Mouse (Mus musculus): ENCODE data around the gene Apc2.
A peak's percentile ranks its signal among the peaks of the same experiment; 100 is the strongest.

Apc2 gene

DNA sequence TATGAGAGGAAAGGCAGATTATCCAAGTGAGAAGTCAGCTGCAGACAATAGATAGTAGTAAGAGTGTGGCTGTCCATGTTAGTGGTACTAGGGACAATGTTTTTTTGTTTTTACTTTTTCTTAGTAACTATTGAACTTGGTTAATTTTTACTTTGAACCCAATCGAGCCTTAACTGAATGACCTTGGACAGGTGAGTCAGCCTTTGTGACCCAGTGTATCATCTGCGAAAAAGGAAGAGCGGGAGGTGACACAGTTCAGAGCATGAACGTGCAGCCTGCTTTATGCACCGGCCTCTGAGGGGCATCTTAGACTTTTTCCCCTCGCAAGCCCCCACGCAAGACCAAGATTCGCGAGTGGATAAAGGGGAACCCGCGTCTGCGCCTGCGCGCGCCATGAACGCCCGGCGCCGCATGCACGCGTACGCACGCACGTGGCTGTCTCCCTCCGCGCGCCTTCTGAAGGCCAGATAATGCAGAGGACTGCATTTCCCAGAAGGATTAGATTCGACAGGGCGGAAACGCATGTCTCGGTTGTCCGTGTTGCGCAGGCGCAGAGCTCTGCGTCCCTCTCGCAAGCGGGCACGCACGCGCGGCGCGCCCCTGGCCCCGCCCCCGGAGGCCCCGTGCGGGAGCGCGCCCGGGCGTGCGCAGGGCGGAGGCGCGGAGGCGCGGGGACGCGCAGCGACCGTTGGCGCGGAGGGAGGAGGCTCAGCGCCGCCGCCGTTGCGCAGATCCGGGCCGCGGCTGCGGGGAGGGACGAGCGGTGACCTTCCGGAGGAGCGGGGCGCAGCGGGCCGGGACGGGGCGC lies 31.2 kb upstream of the Apc2 start:
- peak; percentile 99 for DNase-seq

DNA sequence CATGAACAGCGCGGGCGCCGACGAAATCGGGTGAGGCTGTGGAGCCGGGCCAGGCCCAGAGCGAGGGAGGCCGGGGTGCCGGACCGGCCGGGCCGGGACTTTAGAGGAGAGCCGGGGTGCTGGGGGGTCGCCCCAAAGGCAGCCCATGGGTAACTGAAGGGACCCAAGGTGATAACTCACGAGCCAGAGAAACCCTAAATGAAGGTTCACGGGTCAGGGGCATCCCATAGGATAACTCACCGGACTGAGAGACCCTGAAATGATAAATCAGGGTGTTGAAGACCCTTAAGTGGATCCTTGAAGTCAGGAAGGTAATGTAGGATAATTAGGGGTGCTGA lies 30.7 kb upstream of the Apc2 start:
- no peak for DNase-seq

DNA sequence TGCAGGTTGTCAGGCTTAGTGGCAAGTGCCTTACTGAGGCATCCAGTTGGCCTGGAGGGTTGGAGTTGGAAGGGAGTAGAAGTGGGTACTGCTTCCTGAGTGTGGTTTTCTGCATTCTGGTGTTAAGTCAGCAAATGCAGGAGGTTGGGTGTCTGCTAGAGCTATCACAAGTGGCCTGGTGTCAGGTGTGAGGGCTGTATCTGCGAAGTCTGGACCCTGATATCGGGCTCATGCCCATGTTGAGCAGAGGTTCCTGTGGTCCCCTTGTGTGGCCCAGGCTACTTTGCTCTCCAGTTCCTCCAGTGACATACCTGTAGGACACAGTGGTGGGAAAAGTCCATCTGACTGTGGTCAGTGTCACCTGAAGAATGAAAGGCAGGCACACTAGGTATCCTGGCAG lies 25.7 kb upstream of the Apc2 start:
- no peak for DNase-seq

DNA sequence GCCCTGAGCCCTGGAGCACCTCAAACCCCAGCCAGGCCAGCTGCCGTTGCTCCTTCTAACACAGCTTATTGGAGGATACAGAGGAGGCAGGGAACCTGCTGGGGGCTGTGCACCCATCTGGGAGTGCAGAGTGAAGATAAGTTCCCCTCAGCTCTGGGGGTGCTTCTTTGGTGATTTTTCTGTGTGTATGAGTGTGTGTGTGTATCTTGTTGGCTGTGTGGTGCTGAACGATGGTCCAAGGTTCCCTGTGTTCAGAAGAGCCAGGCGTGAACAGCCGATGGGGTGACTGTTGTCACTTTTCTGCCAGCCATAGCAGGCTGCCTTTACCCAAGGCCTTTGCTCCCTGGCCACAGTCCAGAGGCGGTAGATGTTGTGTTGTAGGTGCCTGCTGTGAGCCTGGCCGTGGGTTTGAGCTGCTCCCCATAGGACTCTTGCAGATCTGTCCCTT lies 25.0 kb upstream of the Apc2 start:
- DNase-seq, result no peak

DNA sequence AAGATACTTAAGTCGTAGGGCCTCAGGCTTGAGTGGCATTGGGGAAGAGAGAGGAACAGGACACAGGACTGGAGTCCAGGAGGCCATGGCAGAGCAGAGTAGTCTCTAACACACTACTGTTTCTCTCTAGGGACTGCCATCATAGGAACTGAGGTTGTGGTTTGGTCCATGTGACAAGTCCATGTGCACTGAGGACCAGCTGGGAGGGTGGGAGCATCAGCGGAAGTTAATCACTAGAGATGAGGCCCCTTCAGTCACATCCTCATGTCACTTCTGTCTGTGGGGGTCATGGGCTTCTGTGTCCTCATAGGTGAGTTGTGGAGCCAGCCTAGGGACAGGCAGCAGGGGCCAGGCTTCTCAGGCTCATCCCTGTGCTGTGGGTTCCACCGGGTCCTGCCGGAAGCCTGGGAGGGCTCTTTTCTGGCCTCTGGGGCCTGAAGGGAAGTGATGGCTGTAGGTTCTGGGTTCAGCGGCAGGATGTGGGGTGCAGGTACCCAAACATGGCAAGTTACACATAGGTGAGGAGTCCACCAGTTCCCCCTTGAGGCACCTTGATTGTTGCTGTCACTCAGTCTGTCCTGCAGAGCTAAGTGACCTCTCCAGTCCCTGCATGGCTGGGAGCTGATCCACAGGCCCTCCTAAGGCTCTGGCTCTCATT lies 24.5 kb upstream of the Apc2 start:
- DNase-seq, result no peak

DNA sequence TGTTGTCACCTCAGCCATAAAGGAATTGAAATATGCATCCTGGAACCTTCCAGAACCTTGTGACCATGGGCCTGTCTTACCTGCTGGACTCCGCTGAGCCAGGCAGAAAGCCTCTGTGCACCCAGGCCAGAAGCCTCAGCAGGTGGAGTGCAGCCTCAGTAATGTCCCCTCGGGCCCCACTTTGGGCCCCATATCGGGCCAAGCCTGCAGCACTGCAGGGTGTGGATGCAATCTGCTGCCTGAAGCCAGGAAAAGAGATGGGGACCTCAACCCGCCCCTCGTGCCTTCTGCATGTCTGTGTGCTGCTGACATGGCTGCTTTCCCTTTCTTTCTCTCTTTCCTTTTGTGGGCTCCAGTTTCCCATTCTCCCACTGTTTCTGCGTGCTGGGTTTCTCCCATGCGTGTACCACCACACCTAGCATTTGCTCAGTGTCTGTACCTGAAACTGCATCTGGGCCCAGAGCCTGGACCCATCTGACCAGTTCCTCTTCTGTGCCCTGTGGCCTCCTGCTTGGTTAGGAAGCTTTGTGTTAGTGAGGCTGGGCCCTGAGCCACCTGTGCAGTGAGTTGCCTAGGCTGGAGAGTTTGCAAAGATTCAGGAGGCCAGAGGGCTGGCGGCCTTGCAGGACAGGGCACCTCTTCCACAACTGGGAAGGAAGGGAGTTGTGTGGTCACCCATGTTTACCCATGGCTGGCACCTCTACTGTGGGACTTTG lies 23.7 kb upstream of the Apc2 start:
- no peak for DNase-seq

DNA sequence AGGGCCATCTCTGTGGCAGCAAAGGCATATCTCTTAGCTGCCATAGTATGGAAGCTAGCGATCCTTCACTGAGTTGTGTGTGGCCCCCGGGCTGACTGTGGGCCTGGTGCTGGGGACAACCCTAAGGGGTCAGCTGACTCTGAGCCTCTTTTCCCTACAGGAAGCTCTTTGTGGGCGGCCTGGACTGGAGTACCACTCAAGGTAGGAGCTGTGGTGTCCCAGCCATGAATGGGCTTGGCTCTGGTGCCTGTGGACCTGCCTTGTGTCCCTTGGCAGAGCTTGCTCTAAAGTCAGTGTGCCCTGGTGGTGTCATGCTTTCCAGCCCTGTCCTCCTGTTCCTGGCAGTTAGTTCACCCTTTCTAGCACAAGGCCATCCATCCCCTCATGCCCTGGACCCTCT lies 21.9 kb upstream of the Apc2 start:
- DNase-seq, result no peak

DNA sequence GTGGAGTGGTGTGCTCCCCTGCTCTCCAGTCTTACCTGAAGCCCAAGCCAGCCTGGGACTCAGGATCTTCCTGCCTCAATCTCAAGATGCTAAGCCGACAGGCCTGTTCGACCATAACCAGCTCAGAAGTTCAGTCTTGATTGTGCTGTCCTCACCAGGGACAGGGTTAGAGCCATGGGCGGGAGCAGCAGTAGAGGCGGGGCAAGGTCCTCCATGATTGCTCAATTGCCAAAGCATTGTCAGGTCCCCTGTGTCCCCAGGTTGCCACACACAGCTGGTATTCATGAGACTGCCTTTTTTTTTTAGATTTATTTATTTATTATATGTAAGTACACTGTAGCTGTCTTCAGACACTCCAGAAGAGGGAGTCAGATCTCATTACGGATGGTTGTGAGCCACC lies 19.5 kb upstream of the Apc2 start:
- DNase-seq, result no peak

DNA sequence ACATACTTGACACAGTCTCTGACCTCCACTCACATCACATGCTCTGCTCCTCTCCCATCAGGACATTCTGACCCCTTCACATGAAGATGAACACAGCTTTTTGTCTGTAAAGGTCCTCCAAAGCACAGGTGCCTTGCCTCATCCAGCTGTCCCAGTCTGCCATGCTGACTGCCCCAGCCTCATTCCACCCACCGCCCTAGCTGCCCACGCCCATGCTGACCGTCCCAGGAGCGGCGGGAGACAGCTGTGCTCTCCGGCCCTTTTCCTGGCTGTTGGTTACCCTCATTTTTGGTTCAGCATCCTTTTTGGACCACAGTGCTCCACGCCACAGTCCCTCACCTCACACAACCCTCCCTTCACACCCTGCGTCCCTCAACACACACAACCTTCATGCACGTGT lies 17.4 kb upstream of the Apc2 start:
- DNase-seq, result no peak

DNA sequence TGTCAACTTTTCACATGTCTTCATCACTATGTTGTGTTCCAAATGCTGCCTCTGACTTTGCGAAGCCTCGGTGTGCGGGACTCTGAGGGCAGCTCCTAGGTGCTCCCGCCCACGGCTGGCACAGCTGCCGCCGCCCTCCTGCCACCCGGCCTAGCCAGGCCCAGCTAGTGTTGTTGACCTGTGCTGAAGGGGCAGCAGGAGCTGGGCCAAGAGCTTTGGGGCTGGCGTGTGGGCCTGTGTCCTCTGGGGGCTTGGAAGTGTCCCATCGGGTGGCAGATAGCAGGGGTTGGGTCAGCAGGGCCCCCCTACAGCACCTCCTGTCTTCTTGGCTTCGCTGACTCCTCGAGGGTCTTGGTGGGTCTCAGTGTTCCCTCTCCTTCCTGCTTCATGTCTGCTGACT lies 16.5 kb upstream of the Apc2 start:
- no peak for DNase-seq

DNA sequence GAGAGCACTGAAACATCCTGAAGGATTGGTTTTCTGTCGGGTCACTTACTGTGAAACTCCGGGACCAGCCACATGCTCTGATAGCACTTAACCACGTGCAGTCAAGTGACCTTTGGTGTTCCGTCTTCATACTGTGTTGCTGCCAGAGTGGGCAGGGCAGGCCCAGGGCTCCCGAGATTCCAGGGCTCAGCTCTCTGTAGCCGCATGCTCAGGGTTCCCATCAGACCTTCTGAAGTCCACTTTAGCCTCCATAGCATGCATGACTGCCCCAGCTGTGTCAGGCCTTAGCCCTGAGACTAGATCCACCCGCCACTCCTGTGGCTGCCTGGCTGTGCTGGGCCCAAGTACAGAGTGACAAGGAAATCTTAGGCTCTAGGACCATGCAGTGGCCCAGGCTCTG lies 14.5 kb upstream of the Apc2 start:
- no peak for DNase-seq

DNA sequence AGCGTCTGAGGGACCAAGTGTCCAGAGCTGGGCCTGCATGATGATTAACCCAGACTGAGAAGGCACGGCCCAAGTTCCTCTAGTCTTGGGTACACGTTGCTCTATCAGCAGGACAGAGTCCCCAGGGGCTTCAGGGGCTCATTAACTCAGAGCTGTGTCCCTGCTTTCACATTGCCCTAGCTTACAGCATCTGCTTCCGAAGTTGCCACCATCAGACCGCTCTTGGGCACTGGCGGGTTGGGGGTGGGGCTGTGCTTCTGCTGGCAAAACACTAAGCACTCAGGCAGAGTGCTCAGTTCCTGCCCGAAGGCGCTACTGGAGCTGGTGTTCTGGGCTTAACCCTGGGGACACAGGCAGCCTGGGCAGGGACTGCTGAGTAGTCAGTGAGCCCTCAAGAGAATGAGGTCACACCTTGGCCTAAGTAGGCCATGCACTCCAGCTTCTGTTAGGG lies 13.8 kb upstream of the Apc2 start:
- no peak for DNase-seq

DNA sequence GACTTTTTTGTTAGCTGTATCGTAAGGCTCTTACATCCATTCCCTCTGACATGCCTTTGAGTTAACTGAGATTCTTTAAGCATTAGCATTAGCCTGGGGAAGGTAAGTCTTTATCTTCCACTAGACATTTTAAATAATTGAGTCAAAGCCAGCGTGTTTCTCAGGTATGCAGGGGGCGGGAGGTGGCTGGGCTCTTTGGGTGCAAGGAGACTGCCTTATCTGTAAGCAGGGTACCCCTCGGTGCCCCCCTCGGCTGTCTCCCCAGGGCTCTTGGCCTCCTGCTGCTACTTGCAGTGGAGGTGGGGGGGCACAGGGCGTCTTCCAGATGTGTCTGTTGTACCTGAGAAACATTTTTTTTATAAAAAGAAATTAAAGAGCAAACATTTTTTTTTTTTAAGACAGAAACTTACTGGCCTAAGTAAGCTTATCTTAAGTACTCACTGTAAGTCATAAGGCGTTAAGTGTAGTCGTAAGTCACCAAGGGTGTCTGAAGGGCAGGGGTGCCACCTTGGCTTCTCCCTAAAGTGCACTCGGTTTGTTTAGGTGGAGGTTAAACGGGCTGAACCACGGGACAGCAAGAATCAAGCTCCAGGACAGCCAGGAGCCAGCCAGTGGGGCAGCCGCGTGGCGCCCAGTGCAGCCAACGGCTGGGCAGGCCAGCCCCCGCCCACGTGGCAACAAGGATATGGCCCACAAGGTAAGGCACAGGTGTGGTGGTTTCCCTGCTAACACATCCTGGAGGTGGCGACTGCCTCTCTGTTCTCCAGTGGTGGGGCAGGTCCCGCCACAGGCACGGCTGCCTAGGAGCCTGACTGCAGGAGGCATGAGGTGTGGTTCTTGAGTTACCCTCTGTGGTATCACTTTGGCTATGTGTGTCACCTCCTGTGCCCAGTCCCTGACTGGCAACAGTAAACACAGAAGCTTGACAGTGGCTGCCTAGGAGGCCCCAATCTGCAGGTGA lies 13.0 kb upstream of the Apc2 start:
- no peak for DNase-seq

DNA sequence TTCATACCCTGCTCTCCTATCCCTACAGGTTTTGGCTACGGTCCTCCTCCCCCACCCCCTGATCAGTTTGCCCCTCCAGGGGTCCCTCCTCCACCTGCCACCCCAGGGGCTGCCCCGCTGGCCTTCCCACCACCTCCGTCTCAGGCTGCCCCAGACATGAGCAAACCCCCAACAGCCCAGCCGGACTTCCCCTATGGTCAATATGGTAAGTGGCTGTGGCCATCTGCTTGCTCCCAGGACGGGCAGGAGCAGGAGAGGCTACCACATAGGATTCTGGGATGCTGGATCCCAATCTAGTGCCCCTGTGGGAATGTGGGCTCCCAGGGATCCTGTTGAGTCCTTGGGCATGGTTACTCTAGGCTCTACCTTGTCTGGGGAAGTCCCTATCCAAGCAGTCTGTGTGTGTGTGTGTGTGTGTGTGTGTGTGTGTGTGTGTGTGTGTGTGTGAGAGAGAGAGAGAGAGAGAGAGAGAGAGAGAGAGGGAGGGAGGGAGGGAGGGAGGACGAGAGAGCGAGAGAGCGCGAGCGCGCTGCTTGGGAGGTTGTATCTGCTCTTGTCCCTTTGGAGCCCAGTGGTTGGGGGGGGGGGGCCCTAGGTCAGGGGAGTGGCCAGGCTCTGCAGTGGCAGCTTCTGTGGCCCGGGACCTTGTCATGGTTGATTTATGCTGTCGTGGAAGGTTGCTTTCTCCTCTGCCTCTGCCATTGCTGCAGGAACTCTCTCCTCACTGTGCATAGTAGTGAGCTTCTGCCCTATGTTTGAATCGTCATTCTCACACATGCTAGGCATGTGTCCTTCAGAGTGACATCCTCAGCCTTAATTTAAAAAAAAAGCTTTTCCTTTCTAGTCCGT lies 10.3 kb upstream of the Apc2 start:
- no peak for DNase-seq

DNA sequence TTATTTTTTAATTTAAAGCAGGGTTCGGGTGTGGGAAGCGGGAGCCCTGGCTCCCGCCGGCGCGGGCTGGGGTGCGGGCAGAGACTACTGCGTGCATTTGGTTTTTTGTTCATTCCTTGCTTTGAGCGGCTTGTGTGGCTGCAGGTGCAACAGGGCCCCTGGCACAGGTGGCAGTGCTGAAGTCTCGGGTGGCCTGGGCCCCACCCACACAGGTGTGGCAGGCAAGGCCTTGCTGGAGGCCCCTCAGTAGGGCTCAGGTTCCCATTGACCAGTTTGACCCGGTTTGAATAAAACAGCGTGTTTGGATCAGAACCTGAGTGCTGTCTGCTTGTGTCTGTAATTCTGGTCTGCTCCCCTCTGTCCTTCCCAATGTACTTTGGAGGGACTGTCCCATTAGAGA lies 7.7 kb upstream of the Apc2 start:
- DNase-seq, result no peak

DNA sequence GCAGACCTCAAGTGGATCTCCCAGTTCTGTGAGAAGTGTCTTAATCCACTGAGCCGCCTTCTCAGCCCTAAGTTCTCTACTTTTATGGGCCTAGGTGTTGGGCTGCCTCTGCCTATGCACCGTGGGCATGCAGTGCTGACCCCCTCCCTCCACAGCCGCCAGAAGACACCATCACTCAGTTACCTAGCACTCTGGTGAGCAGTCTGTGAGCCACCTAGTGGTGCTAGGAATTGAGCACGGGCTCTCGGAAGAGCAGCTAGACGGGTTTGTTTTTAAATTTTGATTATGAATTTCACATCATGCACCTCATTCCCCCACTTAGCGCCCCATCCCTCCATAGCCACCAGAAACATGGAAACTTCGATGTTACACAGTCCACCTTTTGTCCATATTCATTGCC lies 7.1 kb upstream of the Apc2 start:
- no peak for DNase-seq

DNA sequence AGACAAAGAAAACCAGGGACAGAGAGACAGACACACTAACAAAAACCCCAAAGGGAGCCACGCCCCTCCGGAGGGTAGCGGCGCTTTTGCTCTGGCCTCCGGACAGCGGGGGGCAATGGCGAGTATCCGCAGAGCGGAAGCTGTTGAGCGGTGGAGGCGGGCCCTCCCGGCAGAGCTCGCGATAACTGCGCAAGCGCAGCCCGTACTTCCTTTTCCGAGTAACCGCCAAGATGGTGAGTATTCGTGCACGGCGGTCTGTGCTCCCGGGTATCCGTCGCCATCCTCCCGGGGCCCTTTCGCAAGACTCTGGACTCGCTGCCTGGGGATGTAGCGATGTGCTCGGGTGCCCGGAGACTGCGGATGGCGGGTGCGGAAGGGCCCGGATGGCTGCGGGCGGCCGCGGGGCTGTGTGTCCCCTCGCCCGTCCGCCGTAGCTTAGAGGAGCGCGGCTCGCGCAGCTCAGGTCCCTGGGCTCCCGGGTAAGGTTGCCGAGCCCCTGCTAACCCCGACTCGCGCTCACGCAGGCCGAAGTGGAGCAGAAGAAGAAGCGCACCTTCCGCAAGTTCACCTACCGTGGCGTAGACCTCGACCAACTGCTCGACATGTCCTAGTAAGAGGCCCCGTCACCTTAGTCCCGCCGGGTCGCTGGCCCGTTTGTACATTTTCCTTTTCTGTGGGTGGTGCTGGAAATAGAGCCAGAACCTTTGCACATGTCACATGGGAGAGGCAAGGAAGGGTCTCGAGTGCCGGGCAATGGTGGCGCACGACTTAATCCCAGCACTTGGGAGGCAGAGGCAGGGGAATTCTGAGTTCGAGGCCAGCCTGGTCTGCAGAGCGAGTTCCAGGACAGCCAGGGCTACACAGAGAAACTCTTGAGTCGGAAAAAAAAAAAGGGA lies 3.3 kb upstream of the Apc2 start, which contains the start of gene Rps15:
TSS of gene Rps15 (plus strand) at position 203 of the 896 bp plus-strand sequence.
- peak; percentile 95 for DNase-seq

DNA sequence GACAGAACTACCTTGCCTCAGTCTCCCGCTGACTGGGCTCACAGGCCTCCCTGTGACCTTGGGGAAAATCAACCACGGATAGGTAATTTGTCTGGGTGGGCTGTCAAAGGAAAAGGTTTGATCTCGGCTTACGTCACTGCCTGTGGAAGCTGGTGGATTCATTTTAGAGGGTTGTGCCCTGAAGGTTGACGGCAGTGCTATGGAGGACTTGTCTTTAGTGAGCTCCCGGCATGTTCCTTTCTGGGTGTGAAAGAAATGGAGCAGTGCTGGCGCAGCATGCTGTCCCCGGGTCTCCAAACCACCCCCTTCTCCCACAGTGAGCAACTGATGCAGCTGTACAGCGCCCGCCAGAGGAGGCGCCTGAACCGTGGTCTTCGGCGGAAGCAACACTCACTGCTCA lies 2.5 kb upstream of the Apc2 start:
- DNase-seq, result no peak

DNA sequence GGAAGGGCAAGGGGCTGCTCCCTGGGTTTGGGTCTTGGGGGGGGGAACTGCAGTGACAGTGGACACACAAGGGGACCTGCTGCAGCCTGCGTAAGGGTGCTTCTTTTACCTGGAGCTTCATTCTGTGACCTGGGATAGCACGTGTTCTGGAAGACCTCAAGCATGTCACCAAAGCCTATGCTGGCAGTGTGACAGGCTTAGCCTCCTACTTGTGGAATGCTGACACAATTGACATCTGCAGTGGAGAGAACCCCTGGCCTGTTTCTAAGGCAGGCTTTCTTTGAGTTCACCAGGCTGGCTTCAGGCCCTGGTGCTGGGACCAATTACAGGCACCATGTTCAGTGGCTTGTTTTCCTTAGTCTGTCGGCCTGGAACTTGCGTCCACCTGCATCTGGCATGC lies 1.5 kb upstream of the Apc2 start:
- DNase-seq, result no peak

DNA sequence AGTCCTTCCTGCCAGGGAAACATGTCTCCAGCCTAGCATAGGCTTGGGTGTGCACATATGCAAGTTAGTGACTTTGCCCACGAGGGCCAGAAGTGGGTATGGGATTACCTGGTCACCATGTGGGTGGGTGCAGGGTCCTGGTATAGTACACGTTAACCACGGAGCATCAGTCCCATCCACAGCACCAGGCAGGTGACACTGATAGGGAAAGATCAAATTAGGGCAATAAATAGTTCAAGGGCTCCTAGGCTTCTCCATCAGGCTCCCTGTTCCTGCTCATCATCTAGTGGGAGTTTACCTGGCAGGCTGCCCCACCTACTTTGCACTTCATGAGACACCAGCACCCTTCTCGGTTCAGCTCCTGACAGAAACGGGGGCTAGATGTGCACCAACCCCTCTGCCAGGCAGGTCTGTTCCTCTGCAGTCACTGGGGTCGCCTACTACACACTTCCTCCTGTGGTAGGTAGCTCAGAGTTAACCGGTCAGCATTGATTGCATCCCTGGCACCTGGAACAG lies 931 bp upstream of the Apc2 start:
- DNase-seq, result peak; percentile 47

All from right cerebral cortex, postnatal 4 days (tissue).